Mouse (Mus musculus): ENCODE measurements around the gene Senp5. TPM values are rescaled to one million over a fixed set of nuclear protein-coding genes. Genes with fewer than 3 reads are reported as not detected.
A peak's percentile ranks its signal among the peaks of the same experiment; 100 is the strongest.

Gene Senp5
- total RNA-seq, 1 experiment from 2014 or later, result 20.8 TPM

DNA sequence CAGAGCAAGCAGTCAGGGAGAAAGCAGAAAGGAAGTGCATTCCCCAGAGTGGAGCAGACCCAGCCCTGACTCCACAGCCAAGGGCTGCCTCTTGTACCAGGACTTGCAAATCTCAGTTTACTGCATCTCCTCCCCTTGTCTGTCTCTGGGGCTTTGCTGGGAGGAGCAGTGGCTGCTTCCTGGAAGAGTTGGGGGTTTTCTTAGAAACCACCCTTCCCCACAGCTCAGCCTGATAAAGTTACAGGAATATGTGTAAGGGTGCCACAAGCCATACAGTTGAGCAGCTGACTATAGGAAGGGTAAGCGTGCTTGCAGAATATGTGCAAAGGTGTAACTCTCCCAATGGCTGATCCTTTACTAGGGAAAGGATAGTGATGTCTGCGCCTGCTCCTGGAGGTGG, 62.5 kb downstream of the Senp5 start:
- no peak for DNase-seq

DNA sequence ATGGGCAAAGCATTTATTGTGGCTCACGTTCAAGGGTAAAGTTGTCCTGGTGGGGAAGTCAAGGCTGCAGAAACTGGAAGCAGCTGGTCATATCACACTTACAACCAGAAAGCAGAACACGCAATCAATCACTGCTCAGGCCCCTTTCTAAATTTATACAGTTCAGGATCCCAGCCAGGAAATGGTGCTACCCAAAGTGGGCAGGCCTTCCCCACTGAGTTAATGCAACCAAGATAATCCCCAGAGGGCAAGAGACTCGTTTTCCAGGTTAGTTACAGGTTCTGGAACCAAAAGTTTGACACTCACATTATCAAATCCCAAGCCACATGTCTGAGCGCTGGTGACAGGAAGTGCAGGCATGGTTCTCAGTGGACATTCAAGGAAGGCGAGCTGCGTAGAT, 64.2 kb downstream of the Senp5 start:
- no peak for DNase-seq

DNA sequence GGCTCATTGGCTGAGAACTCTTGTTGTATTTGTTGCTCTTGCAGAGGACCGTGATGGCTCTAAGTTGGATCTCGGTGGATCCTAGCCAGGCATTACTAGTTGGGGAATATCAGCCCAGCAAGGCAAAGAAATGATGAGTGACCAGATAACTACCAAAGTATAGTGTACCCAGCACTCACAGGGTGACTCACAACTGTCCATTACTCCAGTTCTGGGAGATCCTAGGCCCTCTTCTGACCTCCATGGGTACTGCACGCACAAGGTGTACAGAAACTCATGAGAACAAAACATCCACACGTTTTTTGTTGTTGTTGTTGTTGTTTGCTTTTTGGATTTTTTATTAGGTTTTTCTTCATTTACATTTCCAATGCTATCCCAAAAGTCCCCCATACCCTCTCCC, 66.5 kb downstream of the Senp5 start:
- DNase-seq, result no peak

DNA sequence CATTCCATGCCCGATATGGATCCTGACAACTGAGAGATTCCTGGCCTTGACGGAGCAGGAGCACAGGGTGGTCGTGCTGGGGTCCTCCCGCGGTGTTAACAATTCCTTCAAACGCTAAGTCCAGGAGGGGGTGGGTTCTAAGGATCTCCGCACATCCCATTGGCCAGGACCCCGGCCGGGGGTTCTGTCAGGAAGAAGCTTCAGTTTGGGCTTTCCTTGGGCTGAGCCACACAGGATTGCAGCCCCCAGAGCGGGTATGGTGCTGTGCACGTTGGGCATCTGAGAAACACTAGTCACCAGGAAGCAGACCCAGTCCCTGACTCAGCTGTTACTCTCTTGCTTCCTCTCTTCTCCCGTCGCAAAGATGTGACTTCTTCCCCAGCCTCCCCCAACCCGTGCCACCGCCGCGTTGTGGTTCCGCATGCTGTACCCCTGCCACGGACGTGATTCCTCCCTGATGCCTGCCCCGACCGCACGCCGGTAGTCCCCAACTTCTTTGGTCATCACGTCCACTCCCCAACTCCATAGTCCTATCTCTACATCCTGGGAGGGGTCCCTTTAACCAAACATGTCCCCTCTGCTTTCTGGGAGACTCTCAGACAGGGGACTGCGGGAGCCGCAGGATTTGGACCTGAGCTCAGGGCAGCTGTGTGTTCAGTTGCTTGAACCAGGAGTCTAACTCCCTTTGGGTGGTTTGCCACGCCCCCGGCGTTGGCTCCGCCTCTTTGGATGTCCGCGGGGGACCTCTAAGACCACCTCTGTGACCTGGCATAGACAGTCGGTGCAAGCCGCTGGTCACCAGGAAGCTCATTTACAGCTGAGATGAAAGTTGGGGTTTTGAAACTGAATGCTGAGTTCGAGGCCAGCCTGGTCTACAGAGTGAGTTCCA, 67.8 kb downstream of the Senp5 start:
- no peak for DNase-seq

DNA sequence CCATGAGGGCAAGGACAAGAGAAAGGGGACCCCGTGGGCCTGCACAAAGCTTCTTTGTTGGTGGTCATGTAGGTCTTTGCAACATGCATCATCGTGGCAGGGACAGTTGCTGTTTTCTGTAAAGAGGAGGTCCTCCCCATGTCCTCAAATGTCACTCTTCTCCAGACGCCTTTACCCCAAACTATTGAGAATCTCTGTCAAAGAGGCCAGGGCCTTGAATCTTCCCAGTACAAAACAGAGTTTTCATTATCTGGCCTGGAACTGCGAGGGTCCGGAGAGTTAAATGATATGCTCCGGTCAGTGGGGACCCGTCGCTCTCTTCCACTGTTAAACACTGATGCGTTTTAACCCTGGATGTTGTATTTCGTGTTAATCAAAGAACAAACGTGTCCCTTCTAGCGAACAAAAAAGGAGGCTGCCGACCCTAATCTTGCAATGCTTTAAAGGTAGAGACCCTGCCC, 68.5 kb downstream of the Senp5 start:
- DNase-seq, result no peak

DNA sequence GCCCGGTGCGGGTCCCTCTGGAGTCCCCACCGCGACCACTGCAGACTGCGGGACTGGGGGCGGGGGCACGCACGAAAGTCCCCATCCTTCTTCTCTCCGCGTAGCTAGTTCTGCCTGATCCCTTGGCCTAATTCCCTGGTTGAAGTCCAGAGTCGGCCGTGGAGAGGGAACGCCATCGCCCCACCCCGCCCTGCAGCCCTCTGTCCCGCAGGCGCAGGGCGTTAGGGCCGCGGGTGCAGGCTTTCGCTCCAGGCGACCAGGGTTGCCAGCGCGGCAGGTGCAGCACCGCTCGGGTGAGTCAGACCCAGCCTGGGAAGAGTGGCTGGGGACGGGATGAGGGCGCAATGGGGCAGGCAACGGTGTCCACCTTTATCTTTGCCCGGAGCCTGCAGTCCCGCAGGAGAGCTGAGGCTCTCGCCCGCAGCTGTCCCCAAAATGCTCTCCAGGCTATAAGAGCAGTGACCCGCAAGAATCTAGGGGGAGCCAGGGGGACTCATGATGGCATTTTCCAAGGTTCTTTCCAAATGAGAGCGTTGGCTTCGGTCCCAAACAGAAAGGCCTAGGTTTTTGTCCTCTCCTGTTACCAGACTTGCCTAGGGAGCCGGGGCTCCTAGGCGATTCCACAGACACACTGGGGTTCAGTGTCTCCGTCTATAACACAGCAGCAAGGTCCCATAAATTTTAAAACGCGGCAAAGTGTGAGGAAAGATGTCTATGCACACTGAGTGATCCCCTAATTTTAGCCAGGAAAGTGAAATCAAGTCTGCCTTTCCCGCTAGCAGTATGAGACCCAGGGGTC, 69.1 kb downstream of the Senp5 start, which contains the start of gene Pigz:
Gene Pigz (plus strand): TSS at position 101 of the 799 bp plus-strand sequence.
- DNase-seq, result peak; percentile 70

DNA sequence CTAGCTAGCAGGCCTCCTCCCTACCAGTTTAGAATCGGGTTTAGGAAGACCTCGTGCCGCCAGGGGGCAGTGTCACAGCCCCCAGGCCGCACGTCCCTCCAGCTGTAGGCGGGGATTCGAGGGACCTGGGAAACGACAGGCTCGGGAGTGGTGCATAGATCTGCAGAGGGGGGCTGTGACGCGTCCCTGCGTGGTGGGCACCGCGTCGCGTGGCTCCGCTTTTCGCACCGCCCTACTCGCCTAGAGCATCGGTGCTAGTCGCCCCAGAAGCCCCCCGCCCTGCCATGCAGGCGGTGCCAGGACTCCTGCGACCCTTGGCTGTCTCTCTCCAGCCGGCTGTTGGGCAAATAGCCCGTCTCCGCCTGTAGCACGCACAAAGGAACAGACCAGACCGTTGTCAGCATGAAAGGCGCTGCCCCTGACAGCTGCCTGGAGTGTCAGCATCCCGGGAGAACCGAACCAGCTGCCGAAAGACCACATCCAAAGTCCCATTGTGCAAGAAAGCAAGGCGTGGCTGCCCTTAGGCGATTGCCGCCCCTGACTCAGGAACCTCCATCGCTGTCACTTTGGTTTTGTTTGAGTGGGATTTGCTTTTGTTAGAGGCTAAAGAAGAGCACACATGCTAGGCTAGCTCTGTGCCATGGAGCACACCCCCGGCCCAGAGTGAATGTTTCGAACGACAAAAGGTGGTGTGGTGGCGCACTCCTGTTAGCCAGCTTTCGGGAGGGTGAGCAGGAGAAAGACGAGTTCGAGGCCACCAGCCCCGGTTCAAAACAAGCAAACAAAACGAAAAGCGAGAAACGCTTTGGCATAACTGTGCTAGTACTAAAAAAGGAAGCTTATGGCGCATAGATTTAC, 70.0 kb downstream of the Senp5 start:
- DNase-seq, result peak; percentile 93

DNA sequence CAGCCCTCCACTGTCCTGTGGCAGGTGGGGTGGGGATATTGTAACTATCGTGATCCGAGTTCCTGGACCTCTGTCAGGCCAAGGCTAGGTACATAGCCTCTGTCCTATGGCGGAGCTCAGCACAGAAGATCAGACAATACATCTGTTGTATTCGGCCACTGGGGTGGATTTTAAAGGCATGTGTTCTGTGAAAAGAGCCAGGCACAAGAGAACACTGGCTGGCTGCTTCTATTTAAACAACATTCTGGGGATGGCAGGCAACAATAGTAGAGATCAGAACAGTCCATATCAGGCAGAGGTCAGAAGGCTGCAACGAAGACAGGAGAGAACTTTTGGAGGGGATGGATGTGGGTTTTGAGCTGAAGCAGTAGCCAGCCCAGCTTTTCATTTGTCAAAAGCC, 70.8 kb downstream of the Senp5 start:
- no peak for DNase-seq

DNA sequence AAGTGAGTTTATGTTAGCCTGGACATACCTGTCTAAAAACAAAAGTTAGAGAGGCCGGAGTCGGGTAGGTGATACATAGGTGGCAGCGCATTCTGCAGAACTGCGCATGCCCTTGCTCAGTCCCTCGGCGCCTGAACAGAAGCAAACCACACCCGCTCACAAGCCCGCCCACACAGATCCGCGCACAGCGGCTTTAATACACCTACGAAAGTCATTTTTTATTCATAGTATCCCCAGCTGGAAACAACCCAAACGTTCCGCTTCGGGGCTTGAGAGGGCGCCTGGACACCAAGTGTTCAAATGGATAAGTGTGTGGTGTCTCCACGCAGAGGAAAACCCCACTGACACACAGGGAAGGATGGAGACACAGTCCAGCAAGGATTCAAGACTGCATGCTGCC, 71.8 kb downstream of the Senp5 start:
- DNase-seq, result no peak

DNA sequence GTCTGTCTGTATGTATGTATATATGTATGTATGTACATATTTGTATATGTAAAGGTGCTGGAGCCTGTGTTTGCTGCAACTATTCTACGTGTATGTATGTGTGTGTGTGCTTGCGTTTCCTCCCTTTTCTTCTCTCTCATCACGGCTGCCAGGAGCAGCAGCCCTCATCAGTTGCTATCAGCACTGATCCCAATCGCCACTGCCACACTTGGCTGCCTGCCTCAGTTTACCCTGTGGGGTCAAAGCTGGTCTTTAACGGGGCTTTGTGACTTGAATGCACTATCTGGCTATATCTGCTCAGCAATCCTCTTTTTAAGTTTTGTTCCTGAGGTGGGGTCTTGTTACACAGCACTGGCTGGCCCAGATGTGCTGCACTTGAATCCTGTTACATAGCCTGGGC, 75.7 kb downstream of the Senp5 start:
- no peak for DNase-seq

DNA sequence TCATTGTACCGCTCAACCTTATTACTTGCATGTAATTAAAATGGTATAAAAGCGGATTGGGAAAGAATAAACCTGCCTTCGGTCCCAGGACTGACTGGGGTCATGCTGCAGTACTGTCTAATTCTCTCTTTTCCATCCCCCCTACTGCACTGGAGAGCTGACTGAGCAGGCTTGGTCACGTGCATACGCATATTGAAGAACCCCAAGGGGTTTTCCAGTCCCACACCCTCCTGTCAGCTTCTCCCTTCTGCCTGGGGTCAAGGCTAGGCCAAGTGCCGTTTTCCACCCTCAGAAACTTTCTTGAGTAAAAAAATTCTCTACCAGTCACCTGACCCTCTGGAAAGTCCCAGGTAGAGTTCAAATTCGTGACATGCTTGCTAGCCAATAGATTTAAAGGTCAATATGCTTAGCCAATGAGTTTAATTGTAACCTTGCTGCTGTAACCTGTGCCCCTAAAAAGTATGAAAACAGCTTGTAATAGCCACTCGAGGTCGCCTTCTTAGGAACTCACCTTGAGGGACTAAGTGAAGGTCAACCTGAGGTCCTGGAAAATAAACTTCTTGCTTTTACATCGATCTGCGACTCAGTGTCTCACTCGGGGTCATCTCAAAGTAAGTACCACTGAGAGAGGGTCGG, 76.4 kb downstream of the Senp5 start:
- no peak for DNase-seq

DNA sequence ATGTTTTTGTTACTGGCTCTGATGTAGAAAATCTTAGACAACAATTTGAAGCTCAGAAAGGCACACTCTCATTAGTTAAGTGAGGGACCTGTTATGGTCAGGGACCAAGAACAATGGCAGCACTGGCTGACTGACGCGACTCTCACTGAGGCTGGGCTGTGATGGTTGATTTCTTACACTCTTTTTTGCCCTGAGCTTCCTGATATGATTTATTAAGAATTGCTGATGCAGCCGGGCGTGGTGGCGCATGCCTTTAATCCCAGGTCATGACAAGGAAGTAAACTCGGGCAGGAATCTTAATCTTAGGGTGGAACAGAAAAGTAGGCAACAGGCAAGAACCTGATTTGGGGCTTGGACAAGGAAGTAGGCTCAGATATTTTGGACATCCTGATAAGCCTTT, 77.0 kb downstream of the Senp5 start:
- DNase-seq, result no peak

DNA sequence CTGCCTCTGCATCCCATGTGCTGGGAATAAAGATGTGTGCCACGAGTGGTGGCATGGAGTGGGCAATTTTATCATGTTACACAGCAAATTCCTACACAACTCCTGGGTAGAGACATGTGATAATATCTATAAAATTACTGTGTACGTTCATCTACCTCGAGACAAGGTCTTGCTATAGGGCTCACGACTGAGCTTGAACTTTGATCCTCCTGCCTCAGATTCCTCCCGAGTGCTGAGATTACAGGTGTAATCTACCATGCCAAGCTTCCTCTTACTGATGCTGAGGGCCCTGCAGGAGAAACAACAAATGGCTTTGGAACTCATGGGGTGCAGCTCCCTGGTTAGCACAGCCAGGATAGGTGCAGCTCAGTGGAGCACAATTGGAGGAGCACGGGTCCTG, 78.7 kb downstream of the Senp5 start:
- no peak for DNase-seq

DNA sequence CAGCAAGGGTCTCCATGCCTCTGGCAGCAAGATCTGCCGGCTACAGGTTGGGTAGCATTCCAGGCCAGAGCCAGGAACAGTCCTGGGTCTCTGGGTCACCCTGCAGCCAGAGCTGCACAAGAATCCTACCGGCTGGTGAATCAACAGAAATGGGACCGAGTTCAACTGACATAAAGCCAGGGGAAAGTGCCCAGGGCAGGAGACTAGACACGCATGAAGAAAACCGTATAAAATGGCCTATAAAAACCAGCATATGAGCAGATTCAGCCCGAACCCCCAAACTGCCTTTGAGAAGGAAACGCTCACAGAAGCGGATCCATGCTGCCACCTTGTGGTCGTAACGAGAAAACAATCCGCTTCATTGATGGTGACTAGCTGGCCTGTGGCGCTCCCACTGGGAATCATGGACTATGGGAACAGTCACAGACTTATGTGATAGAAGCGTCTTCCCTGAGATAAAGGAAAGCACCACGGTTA, 84.8 kb downstream of the Senp5 start:
- DNase-seq, result peak; percentile 84

DNA sequence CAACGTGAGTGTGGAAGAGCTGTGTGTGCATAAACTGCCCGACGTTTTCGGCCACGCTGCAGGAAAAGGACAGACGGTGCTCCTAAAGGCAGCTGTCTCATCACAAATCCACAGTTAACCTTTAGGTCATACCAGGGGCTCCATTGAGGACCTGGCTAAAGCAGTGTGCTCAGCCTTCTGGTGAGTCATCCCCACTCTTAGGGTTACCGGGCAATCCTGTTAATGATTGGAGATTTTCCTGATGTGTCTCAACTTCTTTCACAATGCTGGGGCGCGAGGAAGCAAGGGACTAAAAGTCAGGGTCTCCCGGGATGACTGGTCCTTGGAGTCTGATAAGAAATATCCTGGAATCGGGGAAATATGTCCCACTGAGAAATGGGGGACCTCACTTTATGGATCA, 85.3 kb downstream of the Senp5 start:
- DNase-seq, result peak; percentile 29

DNA sequence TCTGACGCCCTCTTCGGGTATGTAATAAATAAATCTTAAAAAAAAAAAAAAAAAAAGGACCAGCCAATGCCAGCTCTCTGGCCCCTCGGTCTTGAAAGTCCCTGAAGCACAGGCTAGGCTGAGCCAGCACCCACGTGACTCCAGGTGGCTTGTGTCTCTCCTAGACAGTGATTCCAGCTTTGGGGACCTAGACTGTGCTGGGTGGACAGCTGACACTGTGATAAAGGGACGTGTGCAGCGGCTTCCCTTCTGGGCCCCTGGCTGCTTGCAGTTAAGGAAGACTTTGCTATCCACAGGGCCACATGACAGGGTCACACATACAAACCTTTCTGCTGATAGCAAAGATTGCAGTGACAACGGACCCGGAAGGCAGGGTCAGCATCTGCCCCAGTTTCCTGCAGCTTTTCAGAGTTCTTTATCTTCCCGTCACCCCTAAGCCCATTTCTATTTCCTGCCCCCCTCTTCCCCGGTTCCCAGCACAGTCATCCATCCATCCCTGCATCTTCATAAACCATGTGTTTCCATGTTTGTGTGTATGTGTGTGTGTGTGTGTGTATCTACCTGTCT, 92.7 kb downstream of the Senp5 start:
- peak; percentile 17 for DNase-seq

Small RNA genes lying within 50 kb of the gene (microRNA-seq; reads per million reads assigned to microRNA genes)
- gene Gm26269, result 0 reads per million in 2 experiments

Other genes with a start within 250 kb of the Senp5 start
- gene Meltf, start 124.5 kb downstream of the Senp5 start, total RNA-seq (2021), result 0.08 TPM in 1 of 2 replicates, not detected in the other
- 1.1 and 1.3 TPM in 2 replicates for gene Pigz, start 69.4 kb downstream of the Senp5 start, total RNA-seq (2021)
- gene 0610012G03Rik, start 54.8 kb downstream of the Senp5 start, total RNA-seq (2021), result 54.2 and 55.0 TPM in 2 replicates
- 48.6 and 51.0 TPM in 2 replicates for gene Ncbp2, start 54.8 kb downstream of the Senp5 start, total RNA-seq (2021)
- 58.2 and 64.3 TPM in 2 replicates for gene Pak2, start 76.1 kb upstream of the Senp5 start, total RNA-seq (2021)
- gene Pigx, start 96.5 kb upstream of the Senp5 start, total RNA-seq (2021), result 36.8 and 37.7 TPM in 2 replicates
- 9.9 and 11.3 TPM in 2 replicates for gene Cep19, start 96.5 kb upstream of the Senp5 start, total RNA-seq (2021)
- 8.0 and 17.4 TPM in 2 replicates for gene Nrros, start 162.3 kb upstream of the Senp5 start, total RNA-seq (2021)
- not detected in 2 replicates for gene Bex6, start 176.5 kb upstream of the Senp5 start, total RNA-seq (2021)
- gene Fbxo45, start 243.9 kb upstream of the Senp5 start, total RNA-seq (2021), result 17.6 and 18.4 TPM in 2 replicates
- gene Wdr53, start 243.9 kb upstream of the Senp5 start, total RNA-seq (2021), result 13.9 and 16.7 TPM in 2 replicates

Measured in adrenal gland, postnatal 14 days (tissue).